10 mouse cellular contexts compared by ENCODE assay signal in the genomic region with DNA sequence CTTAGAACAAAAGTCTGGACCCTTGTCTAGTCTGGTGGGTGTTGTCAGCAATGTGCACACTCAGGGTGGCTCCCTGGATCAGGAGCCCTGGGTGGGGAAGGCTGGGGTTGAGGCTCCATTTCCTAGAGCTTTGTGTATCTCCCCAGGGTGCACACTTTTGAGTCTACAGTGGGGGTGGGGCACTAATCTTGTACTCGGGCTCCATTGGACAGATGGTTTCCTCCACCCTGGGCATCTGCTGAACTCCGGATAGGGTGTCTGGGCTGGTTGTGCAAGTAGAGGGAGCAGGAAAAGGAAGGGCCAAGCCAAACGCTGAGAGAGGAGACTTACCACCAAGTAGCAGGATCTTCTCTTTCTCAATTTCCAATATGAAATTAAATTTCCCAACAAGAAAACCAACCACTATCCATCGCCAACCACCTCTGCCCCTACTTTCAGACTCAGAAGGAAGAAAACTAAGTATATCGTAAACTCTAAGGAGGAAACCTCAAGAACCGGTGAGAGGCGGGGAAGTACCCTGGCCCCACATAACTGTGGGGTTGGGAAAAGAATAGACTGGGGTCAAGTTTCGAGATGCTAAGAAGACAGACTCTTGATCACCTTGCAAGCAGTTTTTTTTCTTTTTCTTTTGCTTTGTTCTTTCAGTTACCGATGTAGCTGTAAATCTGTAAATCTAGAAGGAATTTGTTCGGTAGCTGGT. TPM values are rescaled to one million over a fixed set of nuclear protein-coding genes. Genes with fewer than 3 reads are reported as not detected.
DNase-seq lines count a peak whose midpoint lies in the region; ATAC-seq and TF ChIP-seq lines count a peak whose summit lies in the region.
"Had no signal": no experiment of that assay in that cellular context is flagged by ENCODE, and none has a peak within 500 bp of the region (broad histone marks: within the 10 kb centered on the region; RNA-seq: fewer than 3 reads in every experiment).

No protein-coding gene starts in this region.

- H3K27me3 ChIP-seq in liver, embryonic 13.5 days, result no peaks in the 10 kb centered on the region
- no peaks in the 10 kb centered on the region for H3K27me3 ChIP-seq in hindbrain, embryonic 13.5 days
- H3K27me3 ChIP-seq: embryonic facial prominence, embryonic 12.5 days; neural tube, embryonic 13.5 days had no signal

- H3K36me3 ChIP-seq in liver, embryonic 13.5 days, result peaks cover 43% of the 10 kb centered on the region
- H3K36me3 ChIP-seq in hindbrain, embryonic 13.5 days, result peaks cover 37% of the 10 kb centered on the region

- peak overlapping the region; percentile 60 for H3K9ac ChIP-seq in liver, embryonic 13.5 days
- no peak overlapping the region for H3K9ac ChIP-seq in hindbrain, embryonic 13.5 days
- H3K9ac ChIP-seq: embryonic facial prominence, embryonic 12.5 days; neural tube, embryonic 13.5 days had no signal

- no peaks in the 10 kb centered on the region for H3K9me3 ChIP-seq in liver, embryonic 13.5 days (replicated peaks)
- no peaks in the 10 kb centered on the region for H3K9me3 ChIP-seq in hindbrain, embryonic 13.5 days
- H3K9me3 ChIP-seq: embryonic facial prominence, embryonic 12.5 days; neural tube, embryonic 13.5 days had no signal

- WGBS in liver, embryonic 13.5 days (ENCODE audit: insufficient replicate concordance), result 43% methylated on average over 10 of the region's 10 CpGs
- 85% methylated on average over 10 of the region's 10 CpGs for WGBS in hindbrain, embryonic 13.5 days

- H3K4me2 ChIP-seq in liver, embryonic 13.5 days, result peak overlapping the region; percentile 53
- no peak overlapping the region for H3K4me2 ChIP-seq in hindbrain, embryonic 13.5 days
- H3K4me2 ChIP-seq: embryonic facial prominence, embryonic 12.5 days; neural tube, embryonic 13.5 days had no signal

- no peak overlapping the region for H3K4me3 ChIP-seq in gastrocnemius, adult 2 months
- peak overlapping the region; percentile 15 for H3K4me3 ChIP-seq in liver, embryonic 13.5 days (replicated peaks)
- no peak overlapping the region for H3K4me3 ChIP-seq in hindbrain, embryonic 13.5 days
- H3K4me3 ChIP-seq: embryonic facial prominence, embryonic 12.5 days; neural tube, embryonic 13.5 days had no signal

- peaks cover 70% of the 10 kb centered on the region for H3K4me1 ChIP-seq in liver, embryonic 13.5 days (replicated peaks)
- H3K4me1 ChIP-seq in hindbrain, embryonic 13.5 days (replicated peaks), result 0 out of 2 replicates have a peak, but pooled peaks cover 6% of the 10 kb centered on the region
- H3K4me1 ChIP-seq: embryonic facial prominence, embryonic 12.5 days had no signal

- ATAC-seq in liver, embryonic 13.5 days (ENCODE audit: low read depth), result peak; percentile 97
- no peak for ATAC-seq in hindbrain, embryonic 13.5 days (ENCODE audit: low FRiP score)

- peak overlapping the region; percentile 32 for H3K27ac ChIP-seq in gastrocnemius, adult 2 months
- peak overlapping the region; percentile 78 for H3K27ac ChIP-seq in liver, embryonic 13.5 days
- no peak overlapping the region for H3K27ac ChIP-seq in hindbrain, embryonic 13.5 days
- H3K27ac ChIP-seq: embryonic facial prominence, embryonic 12.5 days; neural tube, embryonic 13.5 days had no signal

- DNase-seq in gastrocnemius, adult 2 months, result peak; percentile 60
- DNase-seq in gastrocnemius, postnatal 10 days, result no peak
- DNase-seq in spleen, postnatal 4 days (ENCODE audit: low spot score in 2 of 2), result peak; percentile 50 to 74
- DNase-seq in spleen, adult 18-20 months, result no peak
- peak; percentile 72 for DNase-seq in liver, embryonic 13.5 days
- DNase-seq in urinary bladder, postnatal 10 days (ENCODE audit: low spot score), result no peak
- no peak for DNase-seq in kidney, adult 11 months

- TF ChIP-seq CTCF in gastrocnemius, adult 2 months (IDR thresholded peaks at IDR 0.05), result no peak

- intact Hi-C loops in gastrocnemius, adult 2 months (cut with DNase I), result no loop called here

RNA-seq across cellular contexts. Expression of gene Tnfrsf21, which starts 19.9 kb away (rescaled TPM):
- total RNA-seq in gastrocnemius, adult 2 months (2021), result 10 to 100 TPM; 15.5 to 24.0 TPM
- 10 to 100 TPM; 34.7 to 41.4 TPM for total RNA-seq in gastrocnemius, postnatal 10 days (2021)
- 25.6 and 28.7 TPM in 2 replicates for polyA plus RNA-seq in liver, embryonic 13.5 days (2015; fragmentation: Nextera tagmentation; extraction: Ambion mirVana)
- 62.6 and 62.8 TPM in 2 replicates for polyA plus RNA-seq in hindbrain, embryonic 13.5 days (2015; fragmentation: Nextera tagmentation; extraction: Ambion mirVana)

Comparison
In these comparisons a context has a peak if more than half of its experiments do, and no peak if none do; other contexts are left out.
1. DNase-seq: peak in gastrocnemius, adult 2 months (single experiment), spleen, postnatal 4 days (2 of 2) and liver, embryonic 13.5 days (single experiment); none in gastrocnemius, postnatal 10 days (single experiment), spleen, adult 18-20 months (0 of 2), urinary bladder, postnatal 10 days (single experiment) and kidney, adult 11 months (single experiment).